Mouse (Mus musculus): ENCODE measurements around the gene Oit1.

GRCm38 (mm10) chr14:8314536-8314935, 64.0 kb downstream of the Oit1 start:
- no peak for TF ChIP-seq POLR2A (IDR thresholded peaks at IDR 0.05; ENCODE audit: insufficient read depth, low read length)
- peak; percentile 29 for TF ChIP-seq CTCF (IDR thresholded peaks at IDR 0.05; ENCODE audit: low read depth, low read length)
